Mouse (Mus musculus) megakaryocyte-erythroid progenitor cell, adult 5-6 weeks (primary cell): ENCODE data around the gene Cd83. TPM values are rescaled to one million over a fixed set of nuclear protein-coding genes. Genes with fewer than 3 reads are reported as not detected.

ENCODE experiments used
- ATAC-seq: replicated peaks from 2 replicates; pipeline ENCODE4 v1.8.0; 2016; ENCODE audit warnings: mild to moderate bottlenecking, inconsistent platforms; ENCODE audit not compliant: severe bottlenecking, poor library complexity, low FRiP score, low TSS enrichment
- total RNA-seq, 2 experiments: library from RNA; stranded (forward) in 1 of 2; stranded (reverse) in 1 of 2; fragments of 200-1000, 215-1000 nt in 1 of 2; fragments of >200 nt in 1 of 2; fragmentation: Nextera tagmentation in 1 of 2; gene quantifications; 2 replicates each; pipeline ENCODE4 v1.2.3; 2014 to 2017

Cd83 gene
- total RNA-seq (2014; fragmentation: Nextera tagmentation) (0.32 TPM in 1 of 2 replicates, not detected in the other), total RNA-seq (2017) (0.38 TPM in 1 of 2 replicates, not detected in the other)

- no peak for ATAC-seq
Observed at GRCm38 (mm10) chr13:43784725-43785711, at the start of gene Cd83. Gene Cd83, plus strand, starts transcription at chr13:43784775.

GRCm38 (mm10) chr13:43739598-43740275 is 44.8 kb upstream of the Cd83 start:
- peak; percentile 90 for ATAC-seq

GRCm38 (mm10) chr13:43740276-43740608 is 44.3 kb upstream of the Cd83 start:
- no peak for ATAC-seq

GRCm38 (mm10) chr13:43742677-43743076 is 41.9 kb upstream of the Cd83 start:
- no peak for ATAC-seq

- ATAC-seq = no peak
Observed at GRCm38 (mm10) chr13:43744259-43744658, 40.3 kb upstream of the Cd83 start.

- ATAC-seq = no peak
Observed at GRCm38 (mm10) chr13:43750301-43750700, 34.3 kb upstream of the Cd83 start.

GRCm38 (mm10) chr13:43750966-43751365 is 33.6 kb upstream of the Cd83 start:
- no peak for ATAC-seq

- no peak for ATAC-seq
Observed at GRCm38 (mm10) chr13:43752407-43752806, 32.2 kb upstream of the Cd83 start.

GRCm38 (mm10) chr13:43753652-43754051 is 30.9 kb upstream of the Cd83 start:
- ATAC-seq = no peak

- ATAC-seq = no peak
Observed at GRCm38 (mm10) chr13:43754455-43755128, 30.0 kb upstream of the Cd83 start.

- no peak for ATAC-seq
Observed at GRCm38 (mm10) chr13:43755573-43755972, 29.0 kb upstream of the Cd83 start.

GRCm38 (mm10) chr13:43761156-43761855 is 23.3 kb upstream of the Cd83 start:
- no peak for ATAC-seq

- no peak for ATAC-seq
Observed at GRCm38 (mm10) chr13:43762901-43763300, 21.7 kb upstream of the Cd83 start.

GRCm38 (mm10) chr13:43763301-43763994 is 21.1 kb upstream of the Cd83 start:
- no peak for ATAC-seq

GRCm38 (mm10) chr13:43763995-43764579 is 20.5 kb upstream of the Cd83 start:
- no peak for ATAC-seq

GRCm38 (mm10) chr13:43765293-43765814 is 19.2 kb upstream of the Cd83 start:
- no peak for ATAC-seq

- no peak for ATAC-seq
Observed at GRCm38 (mm10) chr13:43766786-43767680, 17.5 kb upstream of the Cd83 start.
